Mouse (Mus musculus) bone marrow macrophage, adult 2 months (primary cell): Measurements from ENCODE around the gene L3mbtl1. TPM values are rescaled to one million over a fixed set of nuclear protein-coding genes. Genes with fewer than 3 reads are reported as not detected.

Source experiments
- H3K27ac ChIP-seq: 2 replicates; pipeline ENCODE4 v1.5.1; 2012; ENCODE audit warnings: low read depth, low read length; ENCODE audit not compliant: insufficient read depth
- H3K4me1 ChIP-seq: 2 replicates; pipeline ENCODE4 v1.6.1; 2012; ENCODE audit warnings: low read length; ENCODE audit not compliant: control insufficient read depth, insufficient read depth
- H3K4me3 ChIP-seq: 2 replicates; pipeline ENCODE4 v1.5.1; 2012; ENCODE audit warnings: mild to moderate bottlenecking, low read length, moderate library complexity; ENCODE audit not compliant: insufficient read depth
- CTCF ChIP-seq: IDR thresholded peaks from 2 replicates; pipeline ENCODE4 v1.5.1; 2012; ENCODE audit warnings: low read depth, mild to moderate bottlenecking, low read length, moderate library complexity
- POLR2A ChIP-seq: IDR thresholded peaks from 2 replicates; pipeline ENCODE4 v1.6.1; 2012; ENCODE audit warnings: mild to moderate bottlenecking, low read depth, low read length, borderline replicate concordance
- polyA plus RNA-seq: library from polyadenylated mRNA; stranded (reverse); fragments of >200 nt; gene quantifications from 2 replicates; pipeline ENCODE4 v1.2.4, GENCODE M21; 2012; ENCODE audit not compliant: missing spikeins, insufficient read depth, insufficient read length

The L3mbtl1 gene
- polyA plus RNA-seq, 1 experiment: not detected

- H3K27ac ChIP-seq: peak within 1 kb of the TSS; percentile 70
- TF ChIP-seq POLR2A: no peak
- no peak for TF ChIP-seq CTCF
- H3K4me3 ChIP-seq: peak within 1 kb of the TSS; percentile 94
Observed at GRCm38 (mm10) chr2:163016916-163017743, 73.9 kb downstream of the L3mbtl1 start, which contains the start of gene Ift52. TSS of gene Ift52 (plus strand) at chr2:163017354.

More at GRCm38 (mm10) chr2:163016916-163017743, 73.9 kb downstream of the L3mbtl1 start, which contains the start of gene Ift52:
- peaks cover 6% of the 10 kb centered on the region for H3K4me1 ChIP-seq

Other genes with a start within 250 kb of the L3mbtl1 start
- gene Srsf6, start 11.9 kb upstream of the L3mbtl1 start, polyA plus RNA-seq: 106 and 115 TPM in 2 replicates
- not detected in 2 replicates for gene Sgk2, start 43.9 kb downstream of the L3mbtl1 start, polyA plus RNA-seq
- 37.9 and 49.7 TPM in 2 replicates for gene Ift52, start 73.9 kb downstream of the L3mbtl1 start, polyA plus RNA-seq
- gene Mybl2, start 111.2 kb downstream of the L3mbtl1 start, polyA plus RNA-seq: 4.7 and 6.5 TPM in 2 replicates
- not detected in 2 replicates for gene Gtsf1l, start 144.4 kb downstream of the L3mbtl1 start, polyA plus RNA-seq